ENCODE assay signal across 33 mouse cellular contexts in the genomic region with DNA sequence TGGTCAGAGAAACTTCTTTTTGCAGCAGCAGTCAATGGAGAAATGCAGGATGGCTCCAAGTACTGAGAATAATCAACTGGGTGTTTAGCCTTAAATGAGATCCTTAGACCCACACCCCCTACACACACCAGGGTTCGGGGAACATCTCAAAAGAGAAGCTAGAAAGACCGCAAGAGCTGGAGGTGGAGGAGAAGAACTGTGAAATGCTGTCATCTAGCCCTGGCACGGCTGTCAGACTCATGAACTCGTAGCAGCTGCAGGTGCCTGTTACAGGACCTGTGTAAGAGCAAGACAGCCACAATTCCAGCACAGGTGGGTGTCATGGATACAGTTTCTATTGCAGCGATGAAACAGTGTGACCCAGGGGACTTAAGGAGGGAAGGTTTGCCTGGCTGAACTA. TPM values are rescaled to one million over a fixed set of nuclear protein-coding genes. Genes with fewer than 3 reads are reported as not detected.
DNase-seq lines count a peak whose midpoint lies in the region; ATAC-seq and TF ChIP-seq lines count a peak whose summit lies in the region.
"Had no signal": no experiment of that assay in that cellular context is flagged by ENCODE, and none has a peak within 500 bp of the region (broad histone marks: within the 10 kb centered on the region; RNA-seq: fewer than 3 reads in every experiment).

No protein-coding gene starts in this region.

- no peak for TF ChIP-seq EP300 in liver, postnatal 0 days (IDR thresholded peaks at IDR 0.05; ENCODE audit: low read depth)

- 0 out of 2 replicates have a peak overlapping the region, but pooled peaks have one; percentile 29 for H3K27ac ChIP-seq in heart, embryonic 12.5 days (ENCODE audit: poor library complexity, severe bottlenecking)
- H3K27ac ChIP-seq in liver, embryonic 12.5 days: peak overlapping the region; percentile 95
- H3K27ac ChIP-seq in liver, postnatal 0 days (ENCODE audit: low read depth): peak overlapping the region; percentile 98
- H3K27ac ChIP-seq in midbrain, embryonic 11.5 days (ENCODE audit: low read depth, low read length): no peak overlapping the region
- H3K27ac ChIP-seq: forebrain, embryonic 10.5 days; forebrain, embryonic 15.5 days; gastrocnemius, adult 2 months; heart, adult 2 months; hindbrain, embryonic 14.5 days; kidney, embryonic 15.5 days; layer of hippocampus, adult 2 months; left cerebral cortex, adult 2 months; limb, embryonic 12.5 days; midbrain, embryonic 15.5 days; neural tube, embryonic 15.5 days; stomach, embryonic 15.5 days had no signal

- TF ChIP-seq CTCF in liver, postnatal 0 days (IDR thresholded peaks at IDR 0.05; ENCODE audit: low read depth): no peak

- no peak for ATAC-seq in heart, embryonic 12.5 days (ENCODE audit: insufficient number of reproducible peaks, low FRiP score)
- no peak for ATAC-seq in liver, embryonic 12.5 days
- ATAC-seq in liver, postnatal 0 days: no peak
- no peak for ATAC-seq in midbrain, embryonic 11.5 days (ENCODE audit: low FRiP score)
- ATAC-seq in frontal cortex, adult (ENCODE audit: low TSS enrichment): no peak
- ATAC-seq: forebrain, embryonic 15.5 days; intestine, postnatal 0 days; lung, postnatal 0 days; midbrain, embryonic 15.5 days had no signal

- H3K36me3 ChIP-seq in heart, embryonic 12.5 days: no peaks in the 10 kb centered on the region
- no peaks in the 10 kb centered on the region for H3K36me3 ChIP-seq in liver, embryonic 12.5 days
- no peaks in the 10 kb centered on the region for H3K36me3 ChIP-seq in liver, postnatal 0 days (replicated peaks; ENCODE audit: insufficient read depth, low read length)
- H3K36me3 ChIP-seq in midbrain, embryonic 11.5 days (ENCODE audit: control insufficient read depth, insufficient read depth, low read length): no peaks in the 10 kb centered on the region
- H3K36me3 ChIP-seq: forebrain, embryonic 10.5 days; forebrain, embryonic 15.5 days; kidney, embryonic 15.5 days; limb, embryonic 12.5 days; midbrain, embryonic 15.5 days; neural tube, embryonic 15.5 days; stomach, embryonic 15.5 days had no signal

- no peak overlapping the region for H3K9ac ChIP-seq in heart, embryonic 12.5 days
- H3K9ac ChIP-seq in liver, embryonic 12.5 days: peak overlapping the region; percentile 68
- H3K9ac ChIP-seq in liver, postnatal 0 days (replicated peaks): peak overlapping the region; percentile 49
- no peak overlapping the region for H3K9ac ChIP-seq in midbrain, embryonic 11.5 days (ENCODE audit: low read length)
- H3K9ac ChIP-seq: forebrain, embryonic 15.5 days; hindbrain, embryonic 14.5 days; kidney, embryonic 15.5 days; limb, embryonic 12.5 days; midbrain, embryonic 15.5 days; neural tube, embryonic 15.5 days; stomach, embryonic 15.5 days had no signal

- H3K4me1 ChIP-seq in heart, embryonic 12.5 days (replicated peaks): peaks cover 7% of the 10 kb centered on the region; the same call in 1 of the 2 replicates
- H3K4me1 ChIP-seq in liver, embryonic 12.5 days: peaks cover 44% of the 10 kb centered on the region
- peaks cover 37% of the 10 kb centered on the region for H3K4me1 ChIP-seq in liver, postnatal 0 days (ENCODE audit: insufficient read depth)
- H3K4me1 ChIP-seq in midbrain, embryonic 11.5 days (ENCODE audit: control insufficient read depth, insufficient read depth, low read length): peaks cover 2% of the 10 kb centered on the region; the same call in 1 of the 2 replicates
- H3K4me1 ChIP-seq: limb, embryonic 12.5 days had no signal

- DNase-seq in heart, adult 9 months (ENCODE audit: low spot score in 2 of 2): no peak
- DNase-seq in MEL-GATA-1-ER (ENCODE audit: extremely low read depth, low read depth): peak; percentile 7
- DNase-seq in liver, postnatal 0 days: no peak
- DNase-seq in midbrain, embryonic 11.5 days (ENCODE audit: low spot score, missing footprints): no peak
- DNase-seq: adrenal gland, adult 8-10 months; cerebellum, adult 11 months; cerebellum, adult 9-10 months; cerebellum, postnatal 36 days; gastrocnemius, adult 2 months; heart, adult 2 months; kidney, postnatal 25 days; lung, adult 18-20 months; lung, postnatal 4 days; right cerebral cortex, adult 18-20 months; spleen, adult 18-20 months; thymus, postnatal 14 days had no signal

- no peak overlapping the region for H3K4me3 ChIP-seq in heart, embryonic 12.5 days
- no peak overlapping the region for H3K4me3 ChIP-seq in liver, embryonic 12.5 days
- H3K4me3 ChIP-seq in liver, postnatal 0 days (ENCODE audit: low read depth, low read length): no peak overlapping the region
- H3K4me3 ChIP-seq in midbrain, embryonic 11.5 days (ENCODE audit: low read depth, low read length): no peak overlapping the region
- H3K4me3 ChIP-seq: forebrain, embryonic 10.5 days; forebrain, embryonic 15.5 days; gastrocnemius, adult 2 months; heart, adult 2 months; kidney, embryonic 15.5 days; layer of hippocampus, adult 2 months; left cerebral cortex, adult 2 months; limb, embryonic 12.5 days; midbrain, embryonic 15.5 days; neural tube, embryonic 15.5 days; stomach, embryonic 15.5 days had no signal

- H3K27me3 ChIP-seq in heart, embryonic 12.5 days (replicated peaks): peaks cover 40% of the 10 kb centered on the region
- H3K27me3 ChIP-seq in liver, embryonic 12.5 days (replicated peaks): peaks cover 7% of the 10 kb centered on the region; the same call in 1 of the 2 replicates
- no peaks in the 10 kb centered on the region for H3K27me3 ChIP-seq in liver, postnatal 0 days (ENCODE audit: insufficient read depth, low read length)
- H3K27me3 ChIP-seq in midbrain, embryonic 11.5 days (ENCODE audit: control insufficient read depth, insufficient read depth, low read length): peaks cover 4% of the 10 kb centered on the region; the same call in 1 of the 2 replicates

- 78% methylated on average over 5 of the region's 5 CpGs for WGBS in heart, embryonic 12.5 days
- 73% methylated on average over 5 of the region's 5 CpGs for WGBS in liver, embryonic 12.5 days (ENCODE audit: insufficient replicate concordance)
- 70% methylated on average over 5 of the region's 5 CpGs for WGBS in liver, postnatal 0 days (ENCODE audit: insufficient replicate concordance)
- 86% methylated on average over 5 of the region's 5 CpGs for WGBS in midbrain, embryonic 11.5 days

- H3K4me2 ChIP-seq in heart, embryonic 12.5 days: no peak overlapping the region
- H3K4me2 ChIP-seq in liver, embryonic 12.5 days: peak overlapping the region; percentile 66; the same call in 1 of the 2 replicates
- H3K4me2 ChIP-seq in liver, postnatal 0 days (ENCODE audit: low read depth, low read length): peak overlapping the region; percentile 69
- H3K4me2 ChIP-seq in midbrain, embryonic 11.5 days: no peak overlapping the region
- H3K4me2 ChIP-seq: forebrain, embryonic 15.5 days; hindbrain, embryonic 14.5 days; kidney, embryonic 15.5 days; limb, embryonic 12.5 days; midbrain, embryonic 15.5 days; neural tube, embryonic 15.5 days; stomach, embryonic 15.5 days had no signal

- no peaks in the 10 kb centered on the region for H3K9me3 ChIP-seq in heart, embryonic 12.5 days (replicated peaks)
- H3K9me3 ChIP-seq in liver, embryonic 12.5 days (replicated peaks): no peaks in the 10 kb centered on the region
- no peaks in the 10 kb centered on the region for H3K9me3 ChIP-seq in liver, postnatal 0 days (ENCODE audit: low read length)
- no peaks in the 10 kb centered on the region for H3K9me3 ChIP-seq in midbrain, embryonic 11.5 days (ENCODE audit: control insufficient read depth, low read length)
- H3K9me3 ChIP-seq: forebrain, embryonic 10.5 days; forebrain, embryonic 15.5 days; kidney, embryonic 15.5 days; limb, embryonic 12.5 days; midbrain, embryonic 15.5 days; neural tube, embryonic 15.5 days; stomach, embryonic 15.5 days had no signal

RNA-seq across cellular contexts. Expression of gene Ifnar2, which starts 18.9 kb away (rescaled TPM):
- 51.3 and 52.2 TPM in 2 replicates for polyA plus RNA-seq in heart, embryonic 12.5 days (2016; fragmentation: Nextera tagmentation; extraction: Ambion mirVana)
- polyA plus RNA-seq in liver, embryonic 12.5 days (2016; fragmentation: Nextera tagmentation; extraction: Ambion mirVana): 63.5 and 65.7 TPM in 2 replicates
- polyA plus RNA-seq in liver, postnatal 0 days (2015; fragmentation: Nextera tagmentation; extraction: Ambion mirVana): 107 and 113 TPM in 2 replicates
- 32.6 and 32.7 TPM in 2 replicates for polyA plus RNA-seq in midbrain, embryonic 11.5 days (2014; fragmentation: Nextera tagmentation; extraction: Ambion mirVana)

RNA-seq across cellular contexts. Expression of gene Gm21970, which starts 37.9 kb away (rescaled TPM):
- polyA plus RNA-seq in heart, embryonic 12.5 days (2016; fragmentation: Nextera tagmentation; extraction: Ambion mirVana): not detected in 2 replicates
- polyA plus RNA-seq in liver, embryonic 12.5 days (2016; fragmentation: Nextera tagmentation; extraction: Ambion mirVana): not detected in 2 replicates
- not detected in 2 replicates for polyA plus RNA-seq in liver, postnatal 0 days (2015; fragmentation: Nextera tagmentation; extraction: Ambion mirVana)
- polyA plus RNA-seq in midbrain, embryonic 11.5 days (2014; fragmentation: Nextera tagmentation; extraction: Ambion mirVana): not detected in 2 replicates
- polyA plus RNA-seq: embryonic facial prominence, embryonic 11.5 days; forebrain, embryonic 10.5 days; forebrain, embryonic 15.5 days; heart, adult 2 months; heart, embryonic 16.5 days; hindbrain, embryonic 14.5 days; intestine, postnatal 0 days; kidney, embryonic 15.5 days; limb, embryonic 12.5 days; lung, postnatal 0 days; midbrain, embryonic 15.5 days; neural tube, embryonic 15.5 days; stomach, embryonic 15.5 days had no signal

RNA-seq across cellular contexts. Expression of gene Il10rb, which starts 52.3 kb away (rescaled TPM):
- 40.1 and 42.6 TPM in 2 replicates for polyA plus RNA-seq in heart, embryonic 12.5 days (2016; fragmentation: Nextera tagmentation; extraction: Ambion mirVana)
- polyA plus RNA-seq in liver, embryonic 12.5 days (2016; fragmentation: Nextera tagmentation; extraction: Ambion mirVana): 26.0 and 27.0 TPM in 2 replicates
- polyA plus RNA-seq in liver, postnatal 0 days (2015; fragmentation: Nextera tagmentation; extraction: Ambion mirVana): 25.5 and 26.4 TPM in 2 replicates
- polyA plus RNA-seq in midbrain, embryonic 11.5 days (2014; fragmentation: Nextera tagmentation; extraction: Ambion mirVana): 8.1 and 8.5 TPM in 2 replicates

Comparison
In these comparisons a context has a peak if more than half of its experiments do, and no peak if none do; other contexts are left out.
1. H3K4me2 ChIP-seq: peak in liver, embryonic 12.5 days (single experiment) and liver, postnatal 0 days (single experiment); none in heart, embryonic 12.5 days (single experiment) and midbrain, embryonic 11.5 days (single experiment).
2. H3K9ac ChIP-seq: peak in liver, embryonic 12.5 days (single experiment) and liver, postnatal 0 days (single experiment); none in heart, embryonic 12.5 days (single experiment) and midbrain, embryonic 11.5 days (single experiment).